Mouse (Mus musculus): ENCODE measurements around the gene Ift88.

GRCm38 (mm10) chr14:57525388-57526049 is 101.7 kb downstream of the Ift88 start:
- TF ChIP-seq CTCF (IDR thresholded peaks at IDR 0.05; ENCODE audit: low read depth, low read length) (no peak), POLR2A (IDR thresholded peaks at IDR 0.05; ENCODE audit: borderline replicate concordance, low read depth, low read length) (no peak)
